Mouse (Mus musculus): ENCODE data around the gene Depdc7. TPM values are rescaled to one million over a fixed set of nuclear protein-coding genes. Genes with fewer than 3 reads are reported as not detected.
A peak's percentile ranks its signal among the peaks of the same experiment; 100 is the strongest.

The Depdc7 gene
- 13.0 and 14.0 TPM in 2 replicates for polyA plus RNA-seq (2015; fragmentation: Nextera tagmentation; extraction: Ambion mirVana)

DNA sequence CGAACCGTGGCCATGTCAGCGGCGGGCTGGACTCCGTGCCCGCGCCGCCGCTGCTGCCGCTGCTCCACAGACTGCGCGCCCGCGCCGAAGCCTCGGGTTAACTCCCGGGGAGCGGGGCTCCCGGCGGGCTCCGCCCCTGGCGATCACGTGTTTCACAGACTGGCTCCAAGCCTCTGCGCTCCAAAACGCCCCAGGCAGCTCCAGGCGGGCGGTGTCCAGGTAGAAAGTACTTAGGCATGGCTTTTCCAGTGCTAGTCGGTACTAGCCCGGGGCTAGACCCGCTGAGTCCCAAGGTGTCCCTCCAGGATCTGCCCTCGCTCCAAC is at the start of gene Depdc7:
Gene Depdc7, minus strand, starts transcription at position 138 of the 324 bp plus-strand sequence.
- Histone ChIP-seq H3K4me3 (ENCODE audit: low read depth, low read length) (peak within 1 kb of the TSS; percentile 67), H3K4me2 (ENCODE audit: low read depth, low read length) (peak within 1 kb of the TSS; percentile 73), H3K36me3 (ENCODE audit: control insufficient read depth, insufficient read depth) (no peaks in the 10 kb centered on the region), H3K9me3 (replicated peaks; ENCODE audit: control insufficient read depth, low read length) (no peaks in the 10 kb centered on the region), H3K27me3 (ENCODE audit: control insufficient read depth, insufficient read depth, low read depth, low read length) (peaks cover 26% of the 10 kb centered on the region), H3K4me1 (ENCODE audit: control insufficient read depth, low read depth, low read length) (no peaks in the 10 kb centered on the region; the same call in 1 of the 2 replicates), H3K9ac (ENCODE audit: low read depth, low read length) (peak within 1 kb of the TSS; percentile 64), H3K27ac (ENCODE audit: low read length) (peak within 1 kb of the TSS; percentile 78)
- 0% methylated on average over 31 of the region's 31 CpGs for WGBS (ENCODE audit: insufficient replicate concordance)
- ATAC-seq (ENCODE audit: low read depth), result peak; percentile 90

DNA sequence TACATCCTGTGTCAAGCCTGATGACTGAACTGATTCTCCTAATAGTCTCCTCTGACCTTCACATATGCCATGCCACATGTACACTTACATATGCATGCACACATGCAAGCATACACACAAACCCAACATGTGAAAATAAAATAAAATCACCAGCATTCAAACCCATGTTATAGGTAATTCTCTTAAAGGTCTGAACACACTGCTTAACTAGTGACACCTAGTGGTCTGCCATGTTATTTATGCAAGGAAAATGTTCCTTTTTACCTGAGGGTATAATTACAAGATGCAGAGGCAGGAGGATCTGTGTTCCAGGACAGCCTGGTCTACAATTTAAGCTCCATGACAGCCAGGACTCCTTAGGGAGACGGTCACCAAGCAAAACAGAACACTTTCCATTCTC is 32.1 kb upstream of the Depdc7 start:
- H3K4me3 ChIP-seq (ENCODE audit: low read depth, low read length), result no peak overlapping the region
- H3K4me1 ChIP-seq (ENCODE audit: control insufficient read depth, low read depth, low read length), result no peaks in the 10 kb centered on the region
- H3K36me3 ChIP-seq (ENCODE audit: control insufficient read depth, insufficient read depth), result peaks cover 3% of the 10 kb centered on the region; the same call in 1 of the 2 replicates
- H3K4me2 ChIP-seq (ENCODE audit: low read depth, low read length), result no peak overlapping the region
- no peaks in the 10 kb centered on the region for H3K27me3 ChIP-seq (ENCODE audit: control insufficient read depth, insufficient read depth, low read depth, low read length)
- ATAC-seq (ENCODE audit: low read depth), result no peak
- H3K9ac ChIP-seq (ENCODE audit: low read depth, low read length), result no peak overlapping the region
- 66% methylated on average over 1 of the region's 1 CpGs for WGBS (ENCODE audit: insufficient replicate concordance)
- H3K9me3 ChIP-seq (replicated peaks; ENCODE audit: control insufficient read depth, low read length), result no peaks in the 10 kb centered on the region
- no peak overlapping the region for H3K27ac ChIP-seq (ENCODE audit: low read length)

DNA sequence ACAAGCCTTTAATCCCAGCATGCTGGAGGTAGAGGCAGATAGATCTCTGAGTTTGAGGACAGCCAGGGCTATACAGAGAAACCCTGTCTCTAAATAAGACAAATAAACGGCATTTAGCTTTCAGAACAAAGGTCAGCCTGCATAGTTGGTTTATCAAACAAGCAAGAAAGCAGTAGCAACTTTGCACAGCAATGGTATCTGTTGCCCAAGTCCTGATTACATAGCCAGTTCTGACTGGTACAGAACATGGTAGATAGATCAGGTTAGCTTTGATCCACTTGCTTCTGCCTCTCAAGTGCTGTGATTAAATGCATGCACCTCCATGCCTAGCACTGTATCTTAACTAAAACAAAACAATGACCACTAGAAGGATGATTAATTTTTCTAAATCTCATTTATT is 26.0 kb upstream of the Depdc7 start:
- H3K4me3 ChIP-seq (ENCODE audit: low read depth, low read length), result no peak overlapping the region
- H3K36me3 ChIP-seq (ENCODE audit: control insufficient read depth, insufficient read depth), result no peaks in the 10 kb centered on the region; the same call in 1 of the 2 replicates
- no peaks in the 10 kb centered on the region for H3K4me1 ChIP-seq (ENCODE audit: control insufficient read depth, low read depth, low read length)
- no peak overlapping the region for H3K9ac ChIP-seq (ENCODE audit: low read depth, low read length)
- no peaks in the 10 kb centered on the region for H3K27me3 ChIP-seq (ENCODE audit: control insufficient read depth, insufficient read depth, low read depth, low read length)
- H3K9me3 ChIP-seq (replicated peaks; ENCODE audit: control insufficient read depth, low read length), result no peaks in the 10 kb centered on the region
- H3K27ac ChIP-seq (ENCODE audit: low read length), result no peak overlapping the region
- H3K4me2 ChIP-seq (ENCODE audit: low read depth, low read length), result no peak overlapping the region
- WGBS (ENCODE audit: insufficient replicate concordance), result 54% methylated on average over 1 of the region's 1 CpGs
- peak; percentile 71; the same call in 1 of the 2 replicates for ATAC-seq (ENCODE audit: low read depth)

DNA sequence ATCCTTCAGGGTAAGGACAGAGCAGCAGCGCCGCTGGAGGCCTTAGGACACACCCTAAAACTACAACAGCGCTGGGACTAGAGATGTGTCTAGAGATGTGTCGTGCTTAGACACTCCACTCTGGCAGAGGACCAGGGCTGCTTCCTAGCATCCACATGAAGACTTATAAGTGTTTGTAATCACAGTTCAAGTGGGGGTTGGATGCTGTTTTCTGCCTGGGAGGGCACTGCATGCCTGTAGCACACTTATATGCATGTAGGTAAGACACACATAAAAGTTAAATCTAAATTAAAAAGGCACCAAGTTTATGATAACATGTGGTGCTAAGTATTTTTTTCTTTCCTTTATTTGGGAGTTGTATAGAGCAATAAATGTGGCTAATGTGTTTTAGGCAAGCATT is 21.3 kb upstream of the Depdc7 start:
- 77% methylated on average over 4 of the region's 4 CpGs for WGBS (ENCODE audit: insufficient replicate concordance)
- Histone ChIP-seq H3K36me3 (ENCODE audit: control insufficient read depth, insufficient read depth) (no peaks in the 10 kb centered on the region; the same call in 1 of the 2 replicates), H3K4me3 (ENCODE audit: low read depth, low read length) (no peak overlapping the region), H3K4me1 (ENCODE audit: control insufficient read depth, low read depth, low read length) (no peaks in the 10 kb centered on the region), H3K9me3 (replicated peaks; ENCODE audit: control insufficient read depth, low read length) (no peaks in the 10 kb centered on the region), H3K27ac (ENCODE audit: low read length) (no peak overlapping the region), H3K4me2 (ENCODE audit: low read depth, low read length) (no peak overlapping the region), H3K9ac (ENCODE audit: low read depth, low read length) (no peak overlapping the region), H3K27me3 (ENCODE audit: control insufficient read depth, insufficient read depth, low read depth, low read length) (no peaks in the 10 kb centered on the region)
- no peak for ATAC-seq (ENCODE audit: low read depth)

DNA sequence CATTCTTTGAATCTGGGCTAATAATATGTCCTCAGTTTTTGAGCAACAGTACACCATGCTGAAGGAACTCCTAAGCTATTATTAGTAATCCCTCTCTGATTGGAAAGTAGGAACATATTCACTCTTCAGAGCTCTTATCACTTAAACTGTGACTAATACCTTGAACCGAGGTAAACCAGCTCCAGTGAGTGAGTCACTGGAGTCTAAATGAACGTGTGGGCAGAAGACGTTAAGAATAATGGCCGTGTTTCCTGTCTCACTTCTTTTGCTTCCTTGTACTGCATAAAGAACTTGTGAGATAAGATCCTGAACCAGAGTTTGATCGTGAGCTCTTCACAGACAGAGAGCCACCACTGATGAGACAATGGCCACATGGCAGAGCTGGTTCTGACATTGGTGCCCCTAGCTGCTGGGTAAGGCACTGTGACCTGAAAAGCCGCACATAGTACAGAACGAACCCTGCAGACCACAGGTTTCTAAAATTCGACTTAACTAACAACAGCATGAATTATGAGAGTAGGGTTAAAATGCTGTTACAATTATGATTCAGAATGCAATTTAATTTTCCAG is 20.5 kb upstream of the Depdc7 start:
- no peaks in the 10 kb centered on the region; the same call in 1 of the 2 replicates for H3K36me3 ChIP-seq (ENCODE audit: control insufficient read depth, insufficient read depth)
- H3K27me3 ChIP-seq (ENCODE audit: control insufficient read depth, insufficient read depth, low read depth, low read length), result no peaks in the 10 kb centered on the region
- H3K9me3 ChIP-seq (replicated peaks; ENCODE audit: control insufficient read depth, low read length), result no peaks in the 10 kb centered on the region
- ATAC-seq (ENCODE audit: low read depth), result no peak
- H3K4me1 ChIP-seq (ENCODE audit: control insufficient read depth, low read depth, low read length), result no peaks in the 10 kb centered on the region
- no peak overlapping the region for H3K27ac ChIP-seq (ENCODE audit: low read length)
- no peak overlapping the region for H3K9ac ChIP-seq (ENCODE audit: low read depth, low read length)
- no peak overlapping the region for H3K4me3 ChIP-seq (ENCODE audit: low read depth, low read length)
- H3K4me2 ChIP-seq (ENCODE audit: low read depth, low read length), result no peak overlapping the region
- 51% methylated on average over 8 of the region's 8 CpGs for WGBS (ENCODE audit: insufficient replicate concordance)

DNA sequence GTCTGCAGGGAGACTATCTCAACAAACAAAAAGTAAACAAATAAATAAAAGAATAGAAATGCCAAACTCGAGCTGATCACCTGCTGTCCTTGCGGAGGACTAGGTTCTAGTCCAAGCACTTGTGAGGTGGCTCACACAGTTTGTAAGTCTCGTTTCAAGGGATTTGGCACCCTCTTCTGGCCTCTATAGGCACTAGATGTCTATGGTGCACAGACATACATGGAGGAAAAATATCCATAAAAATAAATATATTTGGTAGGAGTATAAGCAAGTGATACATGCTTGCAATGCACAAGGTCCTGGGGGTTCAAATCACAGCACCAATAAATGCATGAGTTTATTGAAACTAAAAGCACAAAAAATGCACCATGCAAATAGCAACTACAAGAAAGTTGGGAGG is 7.9 kb upstream of the Depdc7 start:
- no peak for ATAC-seq (ENCODE audit: low read depth)
- Histone ChIP-seq H3K4me3 (ENCODE audit: low read depth, low read length) (no peak overlapping the region), H3K4me1 (ENCODE audit: control insufficient read depth, low read depth, low read length) (no peaks in the 10 kb centered on the region), H3K36me3 (ENCODE audit: control insufficient read depth, insufficient read depth) (no peaks in the 10 kb centered on the region), H3K27ac (ENCODE audit: low read length) (no peak overlapping the region), H3K4me2 (ENCODE audit: low read depth, low read length) (no peak overlapping the region), H3K27me3 (ENCODE audit: control insufficient read depth, insufficient read depth, low read depth, low read length) (no peaks in the 10 kb centered on the region), H3K9me3 (replicated peaks; ENCODE audit: control insufficient read depth, low read length) (no peaks in the 10 kb centered on the region), H3K9ac (ENCODE audit: low read depth, low read length) (no peak overlapping the region)
- 40% methylated on average over 3 of the region's 3 CpGs for WGBS (ENCODE audit: insufficient replicate concordance)

DNA sequence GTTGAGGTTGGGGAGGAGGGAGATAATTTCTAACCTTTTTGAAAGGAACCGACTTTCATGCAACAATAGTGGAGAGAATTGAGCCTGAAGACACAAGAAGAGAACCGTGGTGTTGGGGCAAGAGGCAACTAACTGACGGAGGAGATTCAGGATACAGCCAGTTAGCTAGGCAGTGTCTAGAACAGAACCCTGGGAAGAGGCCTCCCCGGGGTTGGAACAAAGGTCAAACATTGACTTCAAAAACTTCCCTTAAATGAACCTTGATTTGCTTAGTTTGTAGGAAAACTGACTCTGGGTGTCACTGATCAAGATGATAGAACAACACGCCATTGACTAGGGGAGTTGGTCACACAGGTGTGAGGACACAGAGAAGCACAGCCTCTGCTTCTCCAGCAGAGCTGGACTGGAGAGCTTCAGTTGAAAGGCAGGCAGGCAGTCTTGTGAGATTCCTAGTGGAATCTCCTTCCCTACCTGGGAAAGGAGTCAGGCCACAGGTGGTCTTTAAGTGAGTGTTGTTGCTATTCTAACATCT is 6.0 kb upstream of the Depdc7 start:
- no peak overlapping the region for H3K4me3 ChIP-seq (ENCODE audit: low read depth, low read length)
- H3K36me3 ChIP-seq (ENCODE audit: control insufficient read depth, insufficient read depth), result no peaks in the 10 kb centered on the region
- ATAC-seq (ENCODE audit: low read depth), result no peak
- no peaks in the 10 kb centered on the region for H3K9me3 ChIP-seq (replicated peaks; ENCODE audit: control insufficient read depth, low read length)
- H3K9ac ChIP-seq (ENCODE audit: low read depth, low read length), result no peak overlapping the region
- H3K27me3 ChIP-seq (ENCODE audit: control insufficient read depth, insufficient read depth, low read depth, low read length), result no peaks in the 10 kb centered on the region
- no peak overlapping the region for H3K4me2 ChIP-seq (ENCODE audit: low read depth, low read length)
- 49% methylated on average over 5 of the region's 5 CpGs for WGBS (ENCODE audit: insufficient replicate concordance)
- H3K27ac ChIP-seq (ENCODE audit: low read length), result no peak overlapping the region
- no peaks in the 10 kb centered on the region for H3K4me1 ChIP-seq (ENCODE audit: control insufficient read depth, low read depth, low read length)

DNA sequence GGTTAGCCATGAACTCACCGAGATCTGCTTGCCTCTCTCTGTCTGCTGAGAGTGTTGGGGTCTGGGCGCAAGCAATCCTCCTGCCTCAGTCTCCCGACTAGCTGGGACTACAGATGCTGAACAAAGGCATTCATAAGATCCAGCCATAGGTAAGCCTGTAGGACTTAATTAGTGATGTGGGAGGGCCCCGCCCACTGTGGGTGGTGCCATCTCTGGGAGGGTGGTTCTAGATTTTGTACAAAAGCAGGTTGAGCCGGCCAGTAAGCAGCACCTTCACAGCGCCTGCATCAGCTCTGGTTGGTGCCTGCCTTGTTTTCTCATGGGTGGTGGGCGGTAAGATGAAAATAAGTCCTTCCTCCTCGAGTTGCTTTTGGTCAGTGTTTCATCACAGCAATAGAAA is 3.6 kb upstream of the Depdc7 start:
- 45% methylated on average over 8 of the region's 8 CpGs for WGBS (ENCODE audit: insufficient replicate concordance)
- ATAC-seq (ENCODE audit: low read depth), result no peak
- no peak overlapping the region for H3K4me3 ChIP-seq (ENCODE audit: low read depth, low read length)
- peaks cover 24% of the 10 kb centered on the region for H3K27me3 ChIP-seq (ENCODE audit: control insufficient read depth, insufficient read depth, low read depth, low read length)
- no peak overlapping the region for H3K27ac ChIP-seq (ENCODE audit: low read length)
- no peaks in the 10 kb centered on the region for H3K36me3 ChIP-seq (ENCODE audit: control insufficient read depth, insufficient read depth)
- no peaks in the 10 kb centered on the region for H3K9me3 ChIP-seq (replicated peaks; ENCODE audit: control insufficient read depth, low read length)
- H3K4me1 ChIP-seq (ENCODE audit: control insufficient read depth, low read depth, low read length), result no peaks in the 10 kb centered on the region
- no peak overlapping the region for H3K4me2 ChIP-seq (ENCODE audit: low read depth, low read length)
- H3K9ac ChIP-seq (ENCODE audit: low read depth, low read length), result no peak overlapping the region

DNA sequence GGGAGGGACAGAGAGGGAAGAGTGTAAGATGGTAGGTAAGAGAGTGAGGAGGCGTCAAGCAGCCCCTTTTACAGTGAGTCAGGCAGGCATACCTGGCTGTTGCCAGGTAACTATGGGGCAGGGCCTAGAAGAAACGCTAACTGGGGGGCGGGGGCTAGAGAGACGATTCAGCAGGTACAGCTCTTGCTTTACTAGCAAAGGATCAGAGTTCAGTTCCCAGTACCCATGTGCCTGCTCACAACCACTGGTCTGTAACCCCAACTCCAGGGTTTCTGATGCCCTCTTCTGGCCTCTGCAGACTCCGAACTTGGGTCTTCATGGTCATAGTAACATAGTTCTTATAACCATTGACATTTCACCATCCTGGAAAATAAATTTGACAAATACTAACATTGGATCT is 1.3 kb upstream of the Depdc7 start:
- H3K4me1 ChIP-seq (ENCODE audit: control insufficient read depth, low read depth, low read length), result no peaks in the 10 kb centered on the region; the same call in 1 of the 2 replicates
- H3K27ac ChIP-seq (ENCODE audit: low read length), result no peak overlapping the region
- peaks cover 26% of the 10 kb centered on the region for H3K27me3 ChIP-seq (ENCODE audit: control insufficient read depth, insufficient read depth, low read depth, low read length)
- ATAC-seq (ENCODE audit: low read depth), result no peak
- H3K36me3 ChIP-seq (ENCODE audit: control insufficient read depth, insufficient read depth), result no peaks in the 10 kb centered on the region
- no peak overlapping the region for H3K4me2 ChIP-seq (ENCODE audit: low read depth, low read length)
- 46% methylated on average over 5 of the region's 5 CpGs for WGBS (ENCODE audit: insufficient replicate concordance)
- no peaks in the 10 kb centered on the region for H3K9me3 ChIP-seq (replicated peaks; ENCODE audit: control insufficient read depth, low read length)
- no peak overlapping the region for H3K9ac ChIP-seq (ENCODE audit: low read depth, low read length)
- H3K4me3 ChIP-seq (ENCODE audit: low read depth, low read length), result no peak overlapping the region
